Mouse (Mus musculus): ENCODE measurements around the gene Krtcap2. TPM values are rescaled to one million over a fixed set of nuclear protein-coding genes. Genes with fewer than 3 reads are reported as not detected.
"Not testable (repeated sequence)": the region's sequence is repeated elsewhere in the genome, so short reads cannot be mapped to it uniquely, and the experiment has no call there.

Krtcap2 gene
- polyA plus RNA-seq, 1 experiment from 2014 or later = 334 TPM

DNA sequence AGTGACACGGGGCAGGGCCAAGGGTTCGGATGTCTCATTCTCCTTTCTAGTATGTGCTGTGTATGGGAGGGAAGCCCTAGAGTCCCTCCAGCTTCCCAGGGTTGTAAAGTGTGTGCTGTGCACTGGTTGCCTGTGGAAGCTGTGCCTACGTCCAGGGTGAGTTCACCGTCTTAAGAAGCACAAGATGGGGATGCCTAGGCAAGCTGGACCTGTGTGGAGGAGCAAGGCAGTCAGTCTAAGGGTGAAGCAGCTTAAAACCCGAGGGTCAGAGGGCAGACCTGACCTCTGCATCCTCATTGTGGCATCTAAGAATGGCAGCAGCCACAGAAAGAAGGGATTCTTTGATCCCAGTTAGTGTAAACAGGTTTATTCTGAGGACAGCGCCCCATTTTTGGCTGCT, 37.0 kb upstream of the Krtcap2 start:
- no peak for ATAC-seq
- peaks cover 3% of the 10 kb centered on the region for H3K4me1 ChIP-seq (ENCODE audit: control insufficient read depth, insufficient read depth, low read length)
- H3K27ac ChIP-seq (ENCODE audit: low read length) = no peak overlapping the region
- 88% methylated on average over 6 of the region's 6 CpGs for WGBS
- H3K9ac ChIP-seq (ENCODE audit: low read depth, low read length) = no peak overlapping the region
- no peaks in the 10 kb centered on the region for H3K9me3 ChIP-seq (ENCODE audit: control insufficient read depth, low read length)
- H3K36me3 ChIP-seq (ENCODE audit: control insufficient read depth, insufficient read depth, low read length) = peaks cover 18% of the 10 kb centered on the region
- no peak overlapping the region for H3K4me3 ChIP-seq (ENCODE audit: low read length)
- no peak overlapping the region for H3K4me2 ChIP-seq (ENCODE audit: low read depth, low read length)
- H3K27me3 ChIP-seq (replicated peaks; ENCODE audit: control insufficient read depth, insufficient read depth, low read length) = no peaks in the 10 kb centered on the region

DNA sequence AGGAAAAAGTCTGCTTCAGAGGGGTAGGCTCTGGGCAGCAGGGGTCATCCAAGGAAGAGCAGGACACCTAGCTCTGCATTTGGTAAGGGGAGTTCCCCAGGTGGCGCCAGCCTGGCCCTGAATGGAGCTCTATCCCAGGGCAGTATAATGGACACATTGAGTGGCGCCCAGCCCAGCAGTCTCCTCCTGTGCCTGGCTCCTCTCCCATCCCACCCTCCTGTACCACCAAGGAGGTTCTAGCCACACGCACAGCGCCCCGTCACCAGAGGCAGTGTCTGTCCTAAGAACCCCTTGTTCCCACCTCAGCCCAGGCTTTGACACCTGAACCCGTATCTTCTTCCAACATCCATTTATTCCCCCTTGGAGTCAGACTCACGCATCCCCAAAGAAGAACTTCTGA, 36.0 kb upstream of the Krtcap2 start:
- Histone ChIP-seq H3K4me2 (ENCODE audit: low read depth, low read length) (no peak overlapping the region), H3K4me3 (ENCODE audit: low read length) (no peak overlapping the region), H3K9ac (ENCODE audit: low read depth, low read length) (no peak overlapping the region), H3K4me1 (ENCODE audit: control insufficient read depth, insufficient read depth, low read length) (peaks cover 4% of the 10 kb centered on the region), H3K9me3 (ENCODE audit: control insufficient read depth, low read length) (no peaks in the 10 kb centered on the region), H3K27ac (ENCODE audit: low read length) (no peak overlapping the region), H3K36me3 (ENCODE audit: control insufficient read depth, insufficient read depth, low read length) (peaks cover 18% of the 10 kb centered on the region), H3K27me3 (replicated peaks; ENCODE audit: control insufficient read depth, insufficient read depth, low read length) (no peaks in the 10 kb centered on the region)
- WGBS = 97% methylated on average over 7 of the region's 7 CpGs
- no peak for ATAC-seq

DNA sequence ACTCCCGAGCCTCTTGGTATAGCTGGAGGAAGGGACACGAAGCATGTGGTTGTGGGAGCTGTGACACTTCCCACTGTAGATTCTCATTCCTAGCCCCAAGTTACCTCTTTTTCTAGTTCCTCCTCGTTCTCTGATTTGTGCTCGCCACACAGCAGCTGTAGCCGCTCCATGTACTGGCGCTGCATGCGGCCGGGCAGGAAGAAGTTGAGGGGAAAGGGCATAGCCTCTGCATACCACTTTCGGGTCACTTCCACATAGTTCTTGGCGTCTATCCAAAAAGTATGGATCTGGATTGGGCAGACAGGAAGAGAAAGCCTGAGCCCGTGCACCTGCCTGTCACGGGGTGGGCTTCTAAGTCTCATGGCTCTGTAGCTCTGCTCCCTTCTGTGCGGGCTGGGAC, 35.6 kb upstream of the Krtcap2 start:
- Histone ChIP-seq H3K4me1 (ENCODE audit: control insufficient read depth, insufficient read depth, low read length) (peaks cover 7% of the 10 kb centered on the region), H3K4me2 (ENCODE audit: low read depth, low read length) (no peak overlapping the region), H3K9ac (ENCODE audit: low read depth, low read length) (no peak overlapping the region), H3K27ac (ENCODE audit: low read length) (no peak overlapping the region), H3K4me3 (ENCODE audit: low read length) (no peak overlapping the region), H3K9me3 (ENCODE audit: control insufficient read depth, low read length) (no peaks in the 10 kb centered on the region), H3K27me3 (replicated peaks; ENCODE audit: control insufficient read depth, insufficient read depth, low read length) (no peaks in the 10 kb centered on the region), H3K36me3 (ENCODE audit: control insufficient read depth, insufficient read depth, low read length) (peaks cover 18% of the 10 kb centered on the region)
- WGBS = 76% methylated on average over 13 of the region's 13 CpGs
- ATAC-seq = no peak

- peaks cover 10% of the 10 kb centered on the region for H3K4me1 ChIP-seq (ENCODE audit: control insufficient read depth, insufficient read depth, low read length)
- ATAC-seq = no peak
- WGBS = 72% methylated on average over 7 of the region's 7 CpGs
- no peak overlapping the region for H3K4me3 ChIP-seq (ENCODE audit: low read length)
- no peaks in the 10 kb centered on the region for H3K9me3 ChIP-seq (ENCODE audit: control insufficient read depth, low read length)
- H3K36me3 ChIP-seq (ENCODE audit: control insufficient read depth, insufficient read depth, low read length) = peaks cover 18% of the 10 kb centered on the region
- no peak overlapping the region for H3K27ac ChIP-seq (ENCODE audit: low read length)
- no peak overlapping the region for H3K9ac ChIP-seq (ENCODE audit: low read depth, low read length)
- H3K4me2 ChIP-seq (ENCODE audit: low read depth, low read length) = no peak overlapping the region
- no peaks in the 10 kb centered on the region for H3K27me3 ChIP-seq (replicated peaks; ENCODE audit: control insufficient read depth, insufficient read depth, low read length)
Observed at GRCm38 (mm10) chr3:89210731-89211130, 35.0 kb upstream of the Krtcap2 start.

GRCm38 (mm10) chr3:89213803-89214530, 31.8 kb upstream of the Krtcap2 start:
- Histone ChIP-seq H3K9ac (ENCODE audit: low read depth, low read length) (peak overlapping the region; percentile 82), H3K27me3 (replicated peaks; ENCODE audit: control insufficient read depth, insufficient read depth, low read length) (no peaks in the 10 kb centered on the region), H3K9me3 (ENCODE audit: control insufficient read depth, low read length) (no peaks in the 10 kb centered on the region), H3K4me2 (ENCODE audit: low read depth, low read length) (peak overlapping the region; percentile 82), H3K4me3 (ENCODE audit: low read length) (peak overlapping the region; percentile 69), H3K4me1 (ENCODE audit: control insufficient read depth, insufficient read depth, low read length) (peaks cover 12% of the 10 kb centered on the region), H3K27ac (ENCODE audit: low read length) (peak overlapping the region; percentile 93), H3K36me3 (ENCODE audit: control insufficient read depth, insufficient read depth, low read length) (0 out of 2 replicates have a peak, but pooled peaks cover 5% of the 10 kb centered on the region)
- peak; percentile 94 for ATAC-seq
- under 1% methylated on average over 64 of the region's 69 CpGs for WGBS

DNA sequence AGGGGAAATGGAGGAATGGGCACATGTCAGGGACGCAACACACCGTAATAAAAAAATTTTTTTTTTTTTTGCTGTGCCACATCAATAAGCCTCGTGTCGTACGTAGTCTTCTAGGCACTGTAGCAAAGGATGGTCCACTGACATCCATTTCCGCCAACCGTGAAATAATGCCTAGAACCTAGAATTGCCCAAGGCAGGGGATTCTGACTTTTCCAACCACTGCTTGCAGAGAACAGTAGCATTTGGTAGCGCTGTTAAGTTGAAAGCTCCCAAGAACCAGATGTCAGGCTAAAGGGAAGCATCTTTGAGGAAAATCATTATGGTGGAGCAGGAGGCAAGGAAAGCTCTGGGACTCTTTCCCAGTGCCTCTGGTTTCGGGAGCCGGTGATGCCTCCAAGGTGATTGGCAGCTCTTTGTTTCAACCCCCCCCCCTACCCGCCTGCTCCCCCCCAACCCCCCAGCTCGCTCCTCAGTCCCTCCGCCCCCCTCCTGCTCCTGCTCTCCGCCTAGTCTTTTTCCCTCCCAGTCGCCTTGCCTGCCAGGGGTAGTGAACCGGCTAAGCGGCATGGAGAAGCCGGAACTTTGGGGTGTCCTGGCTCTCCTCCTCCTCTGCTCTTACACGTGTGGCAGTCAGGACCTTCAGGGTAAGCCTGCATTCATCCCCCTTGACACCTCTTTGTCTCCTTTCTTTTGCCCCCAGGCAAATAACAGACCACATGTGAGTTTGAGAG, 30.9 kb upstream of the Krtcap2 start, which contains the start of gene Thbs3:
Gene Thbs3, plus strand, starts transcription at position 500 of the 731 bp plus-strand sequence.
- Histone ChIP-seq H3K4me2 (ENCODE audit: low read depth, low read length) (peak within 1 kb of the TSS; percentile 82), H3K36me3 (ENCODE audit: control insufficient read depth, insufficient read depth, low read length) (no peaks in the 10 kb centered on the region), H3K9me3 (ENCODE audit: control insufficient read depth, low read length) (no peaks in the 10 kb centered on the region), H3K4me1 (ENCODE audit: control insufficient read depth, insufficient read depth, low read length) (peaks cover 12% of the 10 kb centered on the region), H3K27ac (ENCODE audit: low read length) (peak within 1 kb of the TSS; percentile 93), H3K9ac (ENCODE audit: low read depth, low read length) (peak within 1 kb of the TSS; percentile 82), H3K27me3 (replicated peaks; ENCODE audit: control insufficient read depth, insufficient read depth, low read length) (no peaks in the 10 kb centered on the region), H3K4me3 (ENCODE audit: low read length) (peak within 1 kb of the TSS; percentile 69)
- WGBS = 2% methylated on average over 19 of the region's 19 CpGs
- no peak for ATAC-seq

GRCm38 (mm10) chr3:89215853-89216252, 29.9 kb upstream of the Krtcap2 start:
- Histone ChIP-seq H3K4me3 (ENCODE audit: low read length) (peak overlapping the region; percentile 69), H3K9me3 (ENCODE audit: control insufficient read depth, low read length) (no peaks in the 10 kb centered on the region), H3K27ac (ENCODE audit: low read length) (no peak overlapping the region), H3K4me1 (ENCODE audit: control insufficient read depth, insufficient read depth, low read length) (peaks cover 12% of the 10 kb centered on the region), H3K4me2 (ENCODE audit: low read depth, low read length) (peak overlapping the region; percentile 82), H3K36me3 (ENCODE audit: control insufficient read depth, insufficient read depth, low read length) (no peaks in the 10 kb centered on the region), H3K27me3 (replicated peaks; ENCODE audit: control insufficient read depth, insufficient read depth, low read length) (no peaks in the 10 kb centered on the region), H3K9ac (ENCODE audit: low read depth, low read length) (peak overlapping the region; percentile 82; the same call in 1 of the 2 replicates)
- 3% methylated on average over 6 of the region's 6 CpGs for WGBS
- ATAC-seq = peak; percentile 9; the same call in 1 of the 2 replicates

DNA sequence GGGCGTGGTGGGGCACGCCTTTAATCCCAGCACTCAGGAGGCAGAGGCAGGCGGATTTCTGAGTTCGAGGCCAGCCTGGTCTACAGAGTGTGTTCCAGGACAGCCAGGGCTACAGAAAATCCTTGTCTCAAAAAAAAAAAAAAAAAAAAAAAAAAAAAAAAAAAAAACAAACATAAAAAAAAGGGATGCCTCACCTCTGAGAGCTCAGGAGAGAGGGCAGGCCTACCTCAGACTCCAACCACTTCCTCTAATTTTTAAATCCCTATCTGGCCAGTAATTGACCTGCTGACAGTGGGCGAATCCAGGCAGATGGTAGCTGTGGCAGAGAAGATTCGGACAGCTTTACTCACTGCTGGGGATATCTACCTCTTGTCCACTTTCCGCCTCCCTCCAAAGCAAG, 29.4 kb upstream of the Krtcap2 start:
- ATAC-seq; H3K4me2 ChIP-seq (ENCODE audit: low read depth, low read length); H3K27ac ChIP-seq (ENCODE audit: low read length); H3K9ac ChIP-seq (ENCODE audit: low read depth, low read length); H3K4me3 ChIP-seq (ENCODE audit: low read length); H3K27me3 ChIP-seq (replicated peaks; ENCODE audit: control insufficient read depth, insufficient read depth, low read length); H3K9me3 ChIP-seq (ENCODE audit: control insufficient read depth, low read length); H3K36me3 ChIP-seq (ENCODE audit: control insufficient read depth, insufficient read depth, low read length): not testable (repeated sequence)
- 73% methylated on average over 7 of the region's 7 CpGs for WGBS
- peaks cover 12% of the 10 kb centered on the region for H3K4me1 ChIP-seq (ENCODE audit: control insufficient read depth, insufficient read depth, low read length)

- no peaks in the 10 kb centered on the region for H3K36me3 ChIP-seq (ENCODE audit: control insufficient read depth, insufficient read depth, low read length)
- 82% methylated on average over 1 of the region's 1 CpGs for WGBS
- H3K4me3 ChIP-seq (ENCODE audit: low read length) = no peak overlapping the region
- no peaks in the 10 kb centered on the region for H3K9me3 ChIP-seq (ENCODE audit: control insufficient read depth, low read length)
- ATAC-seq = no peak
- H3K27ac ChIP-seq (ENCODE audit: low read length) = no peak overlapping the region
- peaks cover 9% of the 10 kb centered on the region; the same call in 1 of the 2 replicates for H3K4me1 ChIP-seq (ENCODE audit: control insufficient read depth, insufficient read depth, low read length)
- H3K27me3 ChIP-seq (replicated peaks; ENCODE audit: control insufficient read depth, insufficient read depth, low read length) = no peaks in the 10 kb centered on the region
- H3K4me2 ChIP-seq (ENCODE audit: low read depth, low read length) = no peak overlapping the region
- H3K9ac ChIP-seq (ENCODE audit: low read depth, low read length) = no peak overlapping the region
Observed at GRCm38 (mm10) chr3:89218271-89218670, 27.5 kb upstream of the Krtcap2 start.

Data from intestine, embryonic 16.5 days (tissue).